8 mouse cellular contexts compared by ENCODE assay signal in the genomic region with DNA sequence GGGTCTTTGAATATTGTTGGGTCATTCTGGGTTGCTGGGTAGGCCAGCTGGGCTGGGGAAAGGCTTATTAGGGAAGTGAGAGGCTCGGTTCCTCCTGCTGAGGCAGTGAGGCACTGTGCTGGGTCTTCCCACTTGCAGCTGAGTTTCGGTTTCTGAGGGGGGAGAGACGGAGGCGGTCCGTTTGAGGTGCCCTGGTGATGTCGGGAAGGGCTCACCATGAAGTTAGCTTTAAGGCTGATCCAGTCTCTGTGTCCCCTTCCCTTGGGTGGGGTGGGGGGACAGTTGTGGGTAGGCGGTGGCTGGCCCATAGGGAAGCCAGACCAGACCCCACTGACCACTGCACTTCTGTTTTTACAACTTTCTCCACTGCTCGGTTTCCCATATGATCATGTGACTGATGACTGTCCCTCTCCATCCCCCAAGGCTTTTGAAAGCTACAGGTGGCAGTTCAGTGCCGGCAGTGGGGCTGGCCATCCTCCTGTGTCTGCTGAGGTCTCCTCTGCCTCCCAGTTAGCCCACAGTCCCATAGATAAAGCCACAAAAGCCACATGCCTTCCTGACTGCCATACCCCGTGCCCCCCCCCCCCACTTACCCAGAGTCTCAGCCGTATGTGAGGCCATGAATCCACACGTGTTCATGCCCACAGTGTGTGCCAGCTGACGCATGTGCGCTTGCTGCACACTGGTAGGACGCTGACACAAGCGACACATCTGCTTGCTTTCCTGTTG. TPM values are rescaled to one million over a fixed set of nuclear protein-coding genes. Genes with fewer than 3 reads are reported as not detected.
DNase-seq lines count a peak whose midpoint lies in the region; ATAC-seq and TF ChIP-seq lines count a peak whose summit lies in the region.

No protein-coding gene starts in this region.

- no peak for ATAC-seq in forebrain, embryonic 13.5 days
- no peak for ATAC-seq in forebrain, embryonic 14.5 days
- ATAC-seq in midbrain, embryonic 16.5 days: no peak
- no peak for ATAC-seq in midbrain, embryonic 13.5 days
- ATAC-seq in kidney, postnatal 0 days (replicated peaks; ENCODE audit: low FRiP score, low read depth): no peak

- TF ChIP-seq CTCF in kidney, postnatal 0 days (IDR thresholded peaks at IDR 0.05; ENCODE audit: low read depth): no peak

- peaks cover 26% of the 10 kb centered on the region for H3K36me3 ChIP-seq in forebrain, embryonic 13.5 days (ENCODE audit: poor library complexity, severe bottlenecking)
- peaks cover 38% of the 10 kb centered on the region for H3K36me3 ChIP-seq in forebrain, embryonic 14.5 days (ENCODE audit: control insufficient read depth, insufficient read depth, low read length)
- H3K36me3 ChIP-seq in midbrain, embryonic 16.5 days (ENCODE audit: control insufficient read depth, insufficient read depth, low read length): peaks cover 17% of the 10 kb centered on the region
- peaks cover 34% of the 10 kb centered on the region for H3K36me3 ChIP-seq in midbrain, embryonic 13.5 days
- peaks cover 24% of the 10 kb centered on the region for H3K36me3 ChIP-seq in kidney, postnatal 0 days (ENCODE audit: insufficient read depth, low read length)

- H3K4me2 ChIP-seq in forebrain, embryonic 13.5 days: 0 out of 2 replicates have a peak overlapping the region, but pooled peaks have one; percentile 7
- H3K4me2 ChIP-seq in forebrain, embryonic 14.5 days (ENCODE audit: low read length): no peak overlapping the region
- no peak overlapping the region for H3K4me2 ChIP-seq in midbrain, embryonic 16.5 days (ENCODE audit: low read length)
- no peak overlapping the region for H3K4me2 ChIP-seq in midbrain, embryonic 13.5 days (replicated peaks)
- no peak overlapping the region for H3K4me2 ChIP-seq in kidney, postnatal 0 days (ENCODE audit: low read length)

- H3K4me3 ChIP-seq in forebrain, embryonic 13.5 days: no peak overlapping the region
- no peak overlapping the region for H3K4me3 ChIP-seq in forebrain, embryonic 14.5 days (ENCODE audit: low read depth, low read length)
- H3K4me3 ChIP-seq in midbrain, embryonic 16.5 days (ENCODE audit: low read depth, low read length): no peak overlapping the region
- no peak overlapping the region for H3K4me3 ChIP-seq in midbrain, embryonic 13.5 days (replicated peaks)
- no peak overlapping the region for H3K4me3 ChIP-seq in kidney, postnatal 0 days (replicated peaks; ENCODE audit: low read depth, low read length)

- H3K4me1 ChIP-seq in forebrain, embryonic 13.5 days: peaks cover 43% of the 10 kb centered on the region
- peaks cover 7% of the 10 kb centered on the region for H3K4me1 ChIP-seq in forebrain, embryonic 14.5 days (ENCODE audit: control insufficient read depth, insufficient read depth, low read length)
- H3K4me1 ChIP-seq in midbrain, embryonic 16.5 days (ENCODE audit: control insufficient read depth, insufficient read depth, low read length): peaks cover 14% of the 10 kb centered on the region
- peaks cover 39% of the 10 kb centered on the region for H3K4me1 ChIP-seq in midbrain, embryonic 13.5 days (replicated peaks)
- peaks cover 3% of the 10 kb centered on the region; the same call in 1 of the 2 replicates for H3K4me1 ChIP-seq in kidney, postnatal 0 days (replicated peaks; ENCODE audit: insufficient read depth, low read length)

- 72% methylated on average over 16 of the region's 16 CpGs for WGBS in forebrain, embryonic 13.5 days
- WGBS in forebrain, embryonic 14.5 days: 63% methylated on average over 15 of the region's 16 CpGs
- 69% methylated on average over 16 of the region's 16 CpGs for WGBS in midbrain, embryonic 16.5 days
- 65% methylated on average over 16 of the region's 16 CpGs for WGBS in midbrain, embryonic 13.5 days
- 71% methylated on average over 16 of the region's 16 CpGs for WGBS in kidney, postnatal 0 days

- H3K27me3 ChIP-seq in forebrain, embryonic 13.5 days: peaks cover 7% of the 10 kb centered on the region; the same call in 1 of the 2 replicates
- no peaks in the 10 kb centered on the region for H3K27me3 ChIP-seq in forebrain, embryonic 14.5 days (replicated peaks; ENCODE audit: control insufficient read depth, insufficient read depth, low read length)
- no peaks in the 10 kb centered on the region for H3K27me3 ChIP-seq in midbrain, embryonic 16.5 days (ENCODE audit: control insufficient read depth, insufficient read depth, low read depth, low read length)
- peaks cover 9% of the 10 kb centered on the region; the same call in 1 of the 2 replicates for H3K27me3 ChIP-seq in midbrain, embryonic 13.5 days
- no peaks in the 10 kb centered on the region for H3K27me3 ChIP-seq in kidney, postnatal 0 days (ENCODE audit: insufficient read depth, low read length)

- no peak for DNase-seq in forebrain, embryonic 14.5 days (ENCODE audit: low spot score)
- DNase-seq in kidney, postnatal 0 days (ENCODE audit: low spot score): no peak
- DNase-seq in natural killer cell, adult 2 months (ENCODE audit: low spot score in 2 of 2): peak; percentile 53 to 80
- DNase-seq in left cerebral cortex, adult 11 months (ENCODE audit: low spot score): no peak
- no peak for DNase-seq in urinary bladder, postnatal 4 days (ENCODE audit: low spot score in 2 of 2)

- H3K27ac ChIP-seq in forebrain, embryonic 13.5 days: no peak overlapping the region
- no peak overlapping the region for H3K27ac ChIP-seq in forebrain, embryonic 14.5 days (ENCODE audit: low read depth, low read length)
- H3K27ac ChIP-seq in midbrain, embryonic 16.5 days (ENCODE audit: low read length): no peak overlapping the region
- no peak overlapping the region for H3K27ac ChIP-seq in midbrain, embryonic 13.5 days
- H3K27ac ChIP-seq in kidney, postnatal 0 days: no peak overlapping the region; the same call in 1 of the 2 replicates

- 0 out of 2 replicates have a peak overlapping the region, but pooled peaks have one; percentile 16 for H3K9ac ChIP-seq in forebrain, embryonic 13.5 days
- H3K9ac ChIP-seq in forebrain, embryonic 14.5 days (ENCODE audit: low read length): no peak overlapping the region
- H3K9ac ChIP-seq in midbrain, embryonic 16.5 days (ENCODE audit: low read depth, low read length): 0 out of 2 replicates have a peak overlapping the region, but pooled peaks have one; percentile 14
- no peak overlapping the region for H3K9ac ChIP-seq in midbrain, embryonic 13.5 days (replicated peaks)
- peak overlapping the region; percentile 24 for H3K9ac ChIP-seq in kidney, postnatal 0 days (ENCODE audit: low read depth, low read length)

- H3K9me3 ChIP-seq in forebrain, embryonic 13.5 days (replicated peaks): no peaks in the 10 kb centered on the region
- H3K9me3 ChIP-seq in forebrain, embryonic 14.5 days (replicated peaks; ENCODE audit: control insufficient read depth, low read length): no peaks in the 10 kb centered on the region
- no peaks in the 10 kb centered on the region for H3K9me3 ChIP-seq in midbrain, embryonic 16.5 days (replicated peaks; ENCODE audit: control insufficient read depth, low read length, poor library complexity, severe bottlenecking)
- no peaks in the 10 kb centered on the region for H3K9me3 ChIP-seq in midbrain, embryonic 13.5 days
- H3K9me3 ChIP-seq in kidney, postnatal 0 days (replicated peaks; ENCODE audit: low read length): no peaks in the 10 kb centered on the region

RNA-seq across cellular contexts. Expression of gene Grn, which starts 2.2 kb away (rescaled TPM):
- 49.5 and 53.9 TPM in 2 replicates for polyA plus RNA-seq in forebrain, embryonic 13.5 days (2015; fragmentation: Nextera tagmentation; extraction: Ambion mirVana)
- 28.6 and 38.8 TPM in 2 replicates for polyA plus RNA-seq in forebrain, embryonic 14.5 days (2014; fragmentation: Nextera tagmentation; extraction: Ambion mirVana)
- polyA plus RNA-seq in midbrain, embryonic 16.5 days (2015; fragmentation: Nextera tagmentation; extraction: Ambion mirVana): 65.2 and 75.8 TPM in 2 replicates
- 57.4 and 61.8 TPM in 2 replicates for polyA plus RNA-seq in midbrain, embryonic 13.5 days (2015; fragmentation: Nextera tagmentation; extraction: Ambion mirVana)
- polyA plus RNA-seq in kidney, postnatal 0 days (2015; fragmentation: Nextera tagmentation; extraction: Ambion mirVana): 191 and 209 TPM in 2 replicates

RNA-seq across cellular contexts. Expression of gene Fam171a2, which starts 15.2 kb away (rescaled TPM):
- polyA plus RNA-seq in forebrain, embryonic 13.5 days (2015; fragmentation: Nextera tagmentation; extraction: Ambion mirVana): 8.5 and 9.3 TPM in 2 replicates
- 26.0 and 27.8 TPM in 2 replicates for polyA plus RNA-seq in forebrain, embryonic 14.5 days (2014; fragmentation: Nextera tagmentation; extraction: Ambion mirVana)
- 18.1 and 20.5 TPM in 2 replicates for polyA plus RNA-seq in midbrain, embryonic 16.5 days (2015; fragmentation: Nextera tagmentation; extraction: Ambion mirVana)
- 10.9 and 18.4 TPM in 2 replicates for polyA plus RNA-seq in midbrain, embryonic 13.5 days (2015; fragmentation: Nextera tagmentation; extraction: Ambion mirVana)
- 5.9 and 6.4 TPM in 2 replicates for polyA plus RNA-seq in kidney, postnatal 0 days (2015; fragmentation: Nextera tagmentation; extraction: Ambion mirVana)

RNA-seq across cellular contexts. Expression of gene Slc25a39, which starts 24.5 kb away (rescaled TPM):
- 157 and 159 TPM in 2 replicates for polyA plus RNA-seq in forebrain, embryonic 13.5 days (2015; fragmentation: Nextera tagmentation; extraction: Ambion mirVana)
- 145 and 149 TPM in 2 replicates for polyA plus RNA-seq in forebrain, embryonic 14.5 days (2014; fragmentation: Nextera tagmentation; extraction: Ambion mirVana)
- 144 and 150 TPM in 2 replicates for polyA plus RNA-seq in midbrain, embryonic 16.5 days (2015; fragmentation: Nextera tagmentation; extraction: Ambion mirVana)
- polyA plus RNA-seq in midbrain, embryonic 13.5 days (2015; fragmentation: Nextera tagmentation; extraction: Ambion mirVana): 141 and 154 TPM in 2 replicates
- polyA plus RNA-seq in kidney, postnatal 0 days (2015; fragmentation: Nextera tagmentation; extraction: Ambion mirVana): 352 and 383 TPM in 2 replicates

RNA-seq across cellular contexts. Expression of gene Itga2b, which starts 37.6 kb away (rescaled TPM):
- 2.9 and 3.8 TPM in 2 replicates for polyA plus RNA-seq in forebrain, embryonic 13.5 days (2015; fragmentation: Nextera tagmentation; extraction: Ambion mirVana)
- 4.3 and 5.3 TPM in 2 replicates for polyA plus RNA-seq in forebrain, embryonic 14.5 days (2014; fragmentation: Nextera tagmentation; extraction: Ambion mirVana)
- 8.3 and 11.6 TPM in 2 replicates for polyA plus RNA-seq in midbrain, embryonic 16.5 days (2015; fragmentation: Nextera tagmentation; extraction: Ambion mirVana)
- polyA plus RNA-seq in midbrain, embryonic 13.5 days (2015; fragmentation: Nextera tagmentation; extraction: Ambion mirVana): 4.9 and 6.0 TPM in 2 replicates
- polyA plus RNA-seq in kidney, postnatal 0 days (2015; fragmentation: Nextera tagmentation; extraction: Ambion mirVana): 12.1 and 12.9 TPM in 2 replicates

RNA-seq across cellular contexts. Expression of gene Rundc3a, which starts 39.1 kb away (rescaled TPM):
- polyA plus RNA-seq in forebrain, embryonic 13.5 days (2015; fragmentation: Nextera tagmentation; extraction: Ambion mirVana): 93.9 and 94.8 TPM in 2 replicates
- 115 and 125 TPM in 2 replicates for polyA plus RNA-seq in forebrain, embryonic 14.5 days (2014; fragmentation: Nextera tagmentation; extraction: Ambion mirVana)
- 151 and 155 TPM in 2 replicates for polyA plus RNA-seq in midbrain, embryonic 16.5 days (2015; fragmentation: Nextera tagmentation; extraction: Ambion mirVana)
- 131 and 153 TPM in 2 replicates for polyA plus RNA-seq in midbrain, embryonic 13.5 days (2015; fragmentation: Nextera tagmentation; extraction: Ambion mirVana)
- polyA plus RNA-seq in kidney, postnatal 0 days (2015; fragmentation: Nextera tagmentation; extraction: Ambion mirVana): 7.0 and 9.2 TPM in 2 replicates

Comparison
In these comparisons a context has a peak if more than half of its experiments do, and no peak if none do; other contexts are left out.
1. H3K9ac ChIP-seq: peak in forebrain, embryonic 13.5 days (single experiment), midbrain, embryonic 16.5 days (single experiment) and kidney, postnatal 0 days (single experiment); none in forebrain, embryonic 14.5 days (single experiment) and midbrain, embryonic 13.5 days (single experiment).
2. DNase-seq: peak in natural killer cell, adult 2 months (2 of 2); none in forebrain, embryonic 14.5 days (single experiment), kidney, postnatal 0 days (single experiment), left cerebral cortex, adult 11 months (single experiment) and urinary bladder, postnatal 4 days (0 of 2).